Mouse (Mus musculus) G1E (cell line): Measurements from ENCODE around the gene Ankrd35.
"Not testable (repeated sequence)": the region's sequence is repeated elsewhere in the genome, so short reads cannot be mapped to it uniquely, and the experiment has no call there.

ENCODE experiments used
- CTCF ChIP-seq: IDR thresholded peaks from 2 replicates; pipeline ENCODE4 v1.5.1; 2012; ENCODE audit warnings: low read depth, low read length, inconsistent platforms, mixed read lengths
- GATA1 ChIP-seq: IDR thresholded peaks from 2 replicates; pipeline ENCODE4 v1.6.1; 2012; ENCODE audit warnings: borderline replicate concordance, low read length, inconsistent platforms, mixed read lengths
- GATA2 ChIP-seq: IDR thresholded peaks from 2 replicates; pipeline ENCODE4 v1.6.1; 2012; ENCODE audit warnings: low read depth, low read length, inconsistent platforms, borderline replicate concordance
- POLR2AphosphoS5 ChIP-seq: IDR thresholded peaks from 2 replicates; pipeline ENCODE4 v1.6.1; 2012; ENCODE audit warnings: low read depth, low read length, inconsistent platforms; ENCODE audit not compliant: insufficient replicate concordance
- TAL1 ChIP-seq: conservative IDR thresholded peaks from 2 replicates; pipeline ENCODE4 v1.6.1; 2012; ENCODE audit warnings: low read depth, low read length, inconsistent platforms, mixed read lengths

DNA sequence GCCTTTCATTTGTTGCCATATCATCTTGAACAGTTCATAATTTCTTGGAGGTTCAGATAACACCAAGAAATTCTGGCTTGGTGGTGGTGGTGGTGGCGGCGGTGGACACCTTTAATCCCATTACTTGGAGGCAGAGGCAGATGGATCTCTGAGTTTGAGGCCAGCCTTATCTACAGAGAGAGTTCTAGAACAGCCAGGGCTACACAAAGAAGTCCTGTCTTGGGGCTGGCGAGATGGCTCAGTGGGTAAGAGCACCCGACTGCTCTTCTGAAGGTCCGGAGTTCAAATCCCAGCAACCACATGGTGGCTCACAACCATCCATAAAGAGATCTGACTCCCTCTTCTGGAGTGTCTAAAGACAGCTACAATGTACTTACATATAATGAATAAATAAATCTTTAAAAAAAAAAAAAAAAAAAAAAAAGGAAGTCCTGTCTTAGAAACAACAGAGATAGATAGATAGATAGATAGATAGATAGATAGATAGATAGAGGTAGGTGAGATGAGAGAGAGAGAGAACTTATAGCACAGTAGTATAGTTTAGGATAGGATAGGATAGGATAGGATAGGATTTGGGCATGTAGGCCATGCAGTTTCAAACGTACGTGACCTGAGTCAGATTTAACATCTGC is 4.1 kb upstream of the Ankrd35 start:
- not testable (repeated sequence) for TF ChIP-seq CTCF, GATA1, TAL1, POLR2AphosphoS5, GATA2
